Mouse (Mus musculus): ENCODE measurements at regions not wholly inside any gene's neighbourhood (a gene's known extent, or its start where the extent isn't known, plus 50 kb on each side); places are given as distances from the start of the nearest gene placed in this dataset.

GRCm38 (mm10) chr4:131671784-131672515, 166.1 kb downstream of the Ptpru start:
- no peak overlapping the region for H3K4me2 ChIP-seq (replicated peaks; ENCODE audit: low read depth, low read length, severe bottlenecking)
- H3K9ac ChIP-seq (ENCODE audit: low read depth, low read length, severe bottlenecking): no peak overlapping the region
- no peak overlapping the region for H3K27ac ChIP-seq (replicated peaks; ENCODE audit: low read depth, low read length)
- H3K27me3 ChIP-seq (ENCODE audit: control insufficient read depth, insufficient read depth, low read length): no peaks in the 10 kb centered on the region
- H3K4me1 ChIP-seq (ENCODE audit: control insufficient read depth, insufficient read depth, low read length): no peaks in the 10 kb centered on the region
- DNase-seq (ENCODE audit: low spot score) (no peak), ATAC-seq (ENCODE audit: low FRiP score, low read depth) (no peak)
- no peak for TF ChIP-seq POLR2A (IDR thresholded peaks at IDR 0.05; ENCODE audit: borderline replicate concordance, extremely low read depth, insufficient read depth, insufficient read length)
- WGBS: 41% methylated on average over 11 of the region's 11 CpGs
- H3K4me3 ChIP-seq (replicated peaks; ENCODE audit: low read length): no peak overlapping the region
- H3K36me3 ChIP-seq (ENCODE audit: control insufficient read depth, insufficient read depth, low read length): no peaks in the 10 kb centered on the region
- no peaks in the 10 kb centered on the region for H3K9me3 ChIP-seq (ENCODE audit: control insufficient read depth, low read length)

- DNase-seq (ENCODE audit: low spot score) (no peak), ATAC-seq (ENCODE audit: low FRiP score, low read depth) (no peak)
- Histone ChIP-seq H3K4me3 (replicated peaks; ENCODE audit: low read length) (no peak overlapping the region), H3K9ac (ENCODE audit: low read depth, low read length, severe bottlenecking) (no peak overlapping the region), H3K36me3 (ENCODE audit: control insufficient read depth, insufficient read depth, low read length) (no peaks in the 10 kb centered on the region), H3K9me3 (ENCODE audit: control insufficient read depth, low read length) (no peaks in the 10 kb centered on the region), H3K4me2 (replicated peaks; ENCODE audit: low read depth, low read length, severe bottlenecking) (no peak overlapping the region), H3K27me3 (ENCODE audit: control insufficient read depth, insufficient read depth, low read length) (no peaks in the 10 kb centered on the region), H3K27ac (replicated peaks; ENCODE audit: low read depth, low read length) (no peak overlapping the region), H3K4me1 (ENCODE audit: control insufficient read depth, insufficient read depth, low read length) (no peaks in the 10 kb centered on the region)
- WGBS: 86% methylated on average over 7 of the region's 7 CpGs
- TF ChIP-seq POLR2A (IDR thresholded peaks at IDR 0.05; ENCODE audit: borderline replicate concordance, extremely low read depth, insufficient read depth, insufficient read length): no peak
These were observed 160.1 kb downstream of the Ptpru start for GRCm38 (mm10) chr4:131677966-131678365.

- no peak for TF ChIP-seq POLR2A (IDR thresholded peaks at IDR 0.05; ENCODE audit: borderline replicate concordance, extremely low read depth, insufficient read depth, insufficient read length)
- DNase-seq (ENCODE audit: low spot score): no peak
- 70% methylated on average over 7 of the region's 7 CpGs for WGBS
These were observed 154.9 kb downstream of the Ptpru start for GRCm38 (mm10) chr4:131683176-131683575.

GRCm38 (mm10) chr4:131685544-131685943, 152.5 kb downstream of the Ptpru start:
- WGBS: 89% methylated on average over 4 of the region's 4 CpGs
- Histone ChIP-seq H3K4me3 (replicated peaks; ENCODE audit: low read length) (no peak overlapping the region), H3K9ac (ENCODE audit: low read depth, low read length, severe bottlenecking) (no peak overlapping the region), H3K4me1 (ENCODE audit: control insufficient read depth, insufficient read depth, low read length) (no peaks in the 10 kb centered on the region), H3K4me2 (replicated peaks; ENCODE audit: low read depth, low read length, severe bottlenecking) (no peak overlapping the region), H3K27me3 (ENCODE audit: control insufficient read depth, insufficient read depth, low read length) (no peaks in the 10 kb centered on the region), H3K27ac (replicated peaks; ENCODE audit: low read depth, low read length) (no peak overlapping the region), H3K9me3 (ENCODE audit: control insufficient read depth, low read length) (no peaks in the 10 kb centered on the region), H3K36me3 (ENCODE audit: control insufficient read depth, insufficient read depth, low read length) (no peaks in the 10 kb centered on the region)
- DNase-seq (ENCODE audit: low spot score) (no peak), ATAC-seq (ENCODE audit: low FRiP score, low read depth) (no peak)
- no peak for TF ChIP-seq POLR2A (IDR thresholded peaks at IDR 0.05; ENCODE audit: borderline replicate concordance, extremely low read depth, insufficient read depth, insufficient read length)

More at GRCm38 (mm10) chr4:131683176-131683575, 154.9 kb downstream of the Ptpru start:
- Histone ChIP-seq H3K4me2 (replicated peaks; ENCODE audit: low read depth, low read length, severe bottlenecking) (no peak overlapping the region), H3K4me1 (ENCODE audit: control insufficient read depth, insufficient read depth, low read length) (no peaks in the 10 kb centered on the region), H3K9me3 (ENCODE audit: control insufficient read depth, low read length) (no peaks in the 10 kb centered on the region), H3K9ac (ENCODE audit: low read depth, low read length, severe bottlenecking) (no peak overlapping the region), H3K36me3 (ENCODE audit: control insufficient read depth, insufficient read depth, low read length) (no peaks in the 10 kb centered on the region), H3K4me3 (replicated peaks; ENCODE audit: low read length) (no peak overlapping the region), H3K27ac (replicated peaks; ENCODE audit: low read depth, low read length) (no peak overlapping the region), H3K27me3 (ENCODE audit: control insufficient read depth, insufficient read depth, low read length) (no peaks in the 10 kb centered on the region)
- no peak for ATAC-seq (ENCODE audit: low FRiP score, low read depth)

GRCm38 (mm10) chr4:131694232-131694631, 143.9 kb downstream of the Ptpru start:
- H3K4me1 ChIP-seq (ENCODE audit: control insufficient read depth, insufficient read depth, low read length): no peaks in the 10 kb centered on the region
- no peak overlapping the region for H3K4me3 ChIP-seq (replicated peaks; ENCODE audit: low read length)
- no peaks in the 10 kb centered on the region for H3K27me3 ChIP-seq (ENCODE audit: control insufficient read depth, insufficient read depth, low read length)
- no peaks in the 10 kb centered on the region for H3K9me3 ChIP-seq (ENCODE audit: control insufficient read depth, low read length)
- no peak for DNase-seq (ENCODE audit: low spot score)
- no peak for TF ChIP-seq POLR2A (IDR thresholded peaks at IDR 0.05; ENCODE audit: borderline replicate concordance, extremely low read depth, insufficient read depth, insufficient read length)
- no peak overlapping the region for H3K4me2 ChIP-seq (replicated peaks; ENCODE audit: low read depth, low read length, severe bottlenecking)
- H3K27ac ChIP-seq (replicated peaks; ENCODE audit: low read depth, low read length): no peak overlapping the region
- no peak overlapping the region for H3K9ac ChIP-seq (ENCODE audit: low read depth, low read length, severe bottlenecking)
- H3K36me3 ChIP-seq (ENCODE audit: control insufficient read depth, insufficient read depth, low read length): no peaks in the 10 kb centered on the region
- WGBS: 6% methylated on average over 5 of the region's 5 CpGs
- no peak for ATAC-seq (ENCODE audit: low FRiP score, low read depth)
